Mouse (Mus musculus) A20 (cell line): ENCODE data around the gene Hcls1.

ENCODE experiments used
- DNase-seq: peaks from one replicate; pipeline ENCODE4 v3.0.0-alpha.2; 2011; ENCODE audit warnings: low read depth, low spot score

Hcls1 gene

GRCm38 (mm10) chr16:36989493-36989892 is 54.7 kb downstream of the Hcls1 start:
- peak; percentile 69 for DNase-seq

- DNase-seq, result no peak
These were observed 55.3 kb downstream of the Hcls1 start, which contains the start of gene Fbxo40 for GRCm38 (mm10) chr16:36989999-36990625. TSS of gene Fbxo40 (minus strand) at chr16:36990467.

- DNase-seq, result no peak
These were observed 62.9 kb downstream of the Hcls1 start for GRCm38 (mm10) chr16:36997650-36998049.

GRCm38 (mm10) chr16:36999366-36999972 is 64.7 kb downstream of the Hcls1 start:
- DNase-seq, result no peak

GRCm38 (mm10) chr16:37009262-37009661 is 74.5 kb downstream of the Hcls1 start:
- no peak for DNase-seq

GRCm38 (mm10) chr16:37010370-37010769 is 75.6 kb downstream of the Hcls1 start:
- peak; percentile 77 for DNase-seq

GRCm38 (mm10) chr16:37011061-37011921 is 76.5 kb downstream of the Hcls1 start, which contains the start of gene Polq:
TSS of gene Polq (plus strand) at chr16:37011786.
- DNase-seq, result peak; percentile 94

- DNase-seq, result no peak
These were observed 77.1 kb downstream of the Hcls1 start for GRCm38 (mm10) chr16:37011922-37012289.

- no peak for DNase-seq
These were observed 77.6 kb downstream of the Hcls1 start for GRCm38 (mm10) chr16:37012336-37012735.
